Mouse (Mus musculus) left cerebral cortex, postnatal 4 days (tissue): ENCODE data around the gene Cnn1. TPM values are rescaled to one million over a fixed set of nuclear protein-coding genes. Genes with fewer than 3 reads are reported as not detected.
A peak's percentile ranks its signal among the peaks of the same experiment; 100 is the strongest.

ENCODE experiments used
- DNase-seq: peaks from one replicate; pipeline ENCODE4 v3.0.0-alpha.2; 2022
- intact Hi-C: fragments of 180-260 bp; cut with DNase I; formaldehyde crosslinking; loops from one replicate; pipeline ENCODE4 v1.15.1; 2025
- total RNA-seq, 2 experiments: library from RNA; stranded (reverse); gene quantifications; 2 replicates each; pipeline ENCODE4 v1.2.3; 2021

Cnn1 gene
- total RNA-seq = under 1 TPM in 1 of 2 experiments, not detected in 1; 0.44 TPM

DNA sequence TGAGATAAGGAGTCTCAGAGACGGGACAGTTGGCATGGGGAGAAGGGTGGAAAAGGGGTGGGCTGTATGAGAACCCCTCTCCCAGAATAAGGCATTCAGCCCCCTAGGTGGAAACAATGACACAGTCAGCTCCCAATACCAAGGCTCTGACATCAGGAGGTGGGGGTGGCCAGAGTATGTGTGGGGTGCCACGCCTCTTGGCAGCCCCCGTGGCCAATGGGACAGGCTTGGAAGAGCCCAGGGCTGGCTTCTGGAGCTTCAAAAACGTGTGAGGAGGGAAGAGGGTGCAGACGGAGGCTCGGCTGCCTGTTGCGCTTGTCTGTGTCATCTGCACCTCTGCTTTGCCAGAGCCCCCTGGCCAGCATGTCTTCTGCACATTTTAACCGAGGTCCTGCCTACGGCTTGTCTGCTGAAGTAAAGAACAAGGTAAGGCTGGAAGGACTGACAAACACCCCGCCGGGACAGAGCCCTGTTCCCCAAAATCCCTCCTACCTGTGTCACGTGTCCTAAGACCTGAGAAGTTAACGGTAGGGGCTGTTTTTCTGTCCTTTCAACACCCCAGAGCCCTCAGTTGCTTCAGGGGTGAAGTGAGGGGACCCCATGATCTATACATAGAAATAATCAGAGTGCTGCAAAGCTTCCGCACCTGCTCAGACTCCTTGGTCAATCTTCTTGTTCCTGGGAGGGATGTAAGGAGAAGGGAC, at the start of gene Cnn1:
Gene Cnn1 (plus strand): TSS at position 224 of the 704 bp plus-strand sequence.
- peak; percentile 25 for DNase-seq
- intact Hi-C loops = no loop called here

DNA sequence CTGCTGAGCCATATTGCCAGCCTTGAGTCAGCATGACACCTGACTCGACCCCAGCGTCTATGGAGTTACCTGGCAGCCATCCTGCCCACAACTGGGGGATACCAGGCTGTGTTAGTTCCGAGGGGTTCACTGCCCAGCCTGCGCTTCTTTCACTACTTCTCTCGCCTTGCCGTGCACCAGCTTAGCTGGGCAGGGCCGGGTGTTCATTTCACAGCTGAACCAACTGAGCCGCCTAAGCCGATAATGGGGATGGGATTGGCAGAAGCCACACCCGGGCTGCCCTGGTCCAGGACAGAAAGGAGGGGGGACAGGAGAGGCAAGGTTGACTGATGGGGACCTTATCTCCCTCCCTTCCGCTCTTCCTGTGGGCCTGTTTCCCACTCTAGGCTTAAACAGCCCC, 49.7 kb upstream of the Cnn1 start:
- intact Hi-C loops = no loop called here

DNA sequence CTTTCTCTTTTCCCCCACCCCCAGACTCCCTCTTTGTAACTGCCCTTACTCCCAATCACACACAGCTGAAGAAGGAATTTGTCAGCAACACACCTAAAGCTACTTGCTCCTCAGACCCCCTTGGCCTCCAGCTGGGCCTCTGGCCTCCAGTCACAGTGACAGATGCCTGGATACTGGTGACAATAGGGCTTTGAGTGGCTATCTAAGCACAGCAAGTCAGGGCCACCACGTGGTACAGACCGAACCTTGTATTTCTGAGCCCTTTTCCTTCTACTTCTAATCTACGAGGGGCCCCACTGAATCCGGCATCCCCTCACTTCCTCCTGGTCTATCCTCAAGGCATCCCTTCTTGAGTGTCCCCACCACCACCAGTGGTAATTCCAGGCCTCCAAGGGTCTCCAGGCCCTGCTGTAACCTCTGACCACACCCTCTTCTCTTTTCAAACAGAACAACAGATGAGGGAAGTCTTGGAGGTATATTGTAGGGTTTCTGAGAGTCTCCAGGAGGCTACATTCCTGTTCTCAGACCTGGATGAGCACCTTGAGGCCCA, 49.2 kb upstream of the Cnn1 start:
- intact Hi-C loops = no loop called here
- DNase-seq = peak; percentile 81

More for the DNA sequence above, 49.7 kb upstream of the Cnn1 start:
- DNase-seq = peak; percentile 63

DNA sequence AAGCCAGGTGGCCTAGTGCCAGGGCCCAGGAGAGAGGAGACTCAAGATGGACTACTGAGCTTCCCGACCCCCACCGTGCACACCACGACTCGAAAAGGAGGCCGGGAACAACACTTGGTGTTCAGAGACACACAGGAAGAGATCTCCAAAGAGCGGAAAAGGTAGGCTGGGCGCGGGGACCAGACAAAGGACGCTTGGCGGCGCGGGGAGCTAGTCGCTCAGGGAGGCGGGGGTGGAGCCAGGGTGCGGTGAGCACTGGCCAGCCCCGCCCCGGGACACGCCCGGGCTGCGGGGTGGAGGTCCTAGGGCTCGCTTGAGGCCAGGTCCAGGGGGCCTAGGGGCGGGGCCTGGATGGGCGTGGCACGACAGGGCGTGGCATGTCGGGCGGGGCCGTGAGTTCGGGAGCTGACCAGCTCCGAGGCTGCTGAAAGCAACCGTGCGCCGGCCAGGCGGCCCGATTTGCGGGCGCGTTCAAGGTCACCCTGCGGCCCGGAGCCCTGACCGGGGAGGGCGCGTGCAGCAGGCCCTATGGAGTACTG, 48.6 kb upstream of the Cnn1 start:
- intact Hi-C loops = no loop called here
- DNase-seq = peak; percentile 87

DNA sequence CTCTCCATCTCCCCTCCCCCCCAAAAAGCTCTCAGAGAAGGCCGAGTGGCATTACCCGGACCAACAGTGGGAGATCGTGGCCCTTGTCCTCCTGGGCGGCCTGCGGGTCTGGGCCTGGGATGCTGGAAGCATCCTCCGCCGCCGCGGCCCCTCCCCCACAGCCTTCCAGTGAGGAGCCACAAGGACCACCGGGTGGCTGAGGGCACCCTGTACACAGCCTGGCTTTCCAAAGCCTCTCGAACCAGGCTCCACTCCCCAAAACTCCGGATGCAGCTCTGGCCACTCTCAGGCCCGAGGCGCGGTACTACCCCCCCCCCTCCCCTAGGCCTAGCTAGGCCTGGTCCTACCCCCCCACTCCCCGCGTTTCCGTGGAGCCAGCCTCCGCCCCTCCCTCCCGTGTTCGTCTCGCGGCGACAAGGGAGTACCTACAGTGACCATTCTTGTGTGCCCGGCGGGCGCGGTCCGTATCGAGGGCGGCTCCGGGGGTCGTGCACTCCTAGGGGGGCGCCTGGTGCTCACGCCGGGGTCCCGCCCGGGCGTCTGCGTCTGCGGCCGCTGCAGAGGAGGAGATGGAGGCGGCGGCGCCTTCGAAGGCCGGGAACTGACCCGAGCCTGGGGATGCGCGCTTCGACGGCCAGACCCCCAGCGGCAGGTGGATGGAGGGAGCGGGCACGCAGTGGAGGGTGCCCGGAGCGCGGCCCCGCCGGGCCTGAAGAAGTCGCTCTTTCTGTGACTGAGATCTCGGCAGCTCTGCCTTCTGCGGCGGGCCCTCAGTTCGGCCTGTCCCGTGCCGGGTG, 47.7 kb upstream of the Cnn1 start:
- intact Hi-C loops = no loop called here
- peak; percentile 56 for DNase-seq

DNA sequence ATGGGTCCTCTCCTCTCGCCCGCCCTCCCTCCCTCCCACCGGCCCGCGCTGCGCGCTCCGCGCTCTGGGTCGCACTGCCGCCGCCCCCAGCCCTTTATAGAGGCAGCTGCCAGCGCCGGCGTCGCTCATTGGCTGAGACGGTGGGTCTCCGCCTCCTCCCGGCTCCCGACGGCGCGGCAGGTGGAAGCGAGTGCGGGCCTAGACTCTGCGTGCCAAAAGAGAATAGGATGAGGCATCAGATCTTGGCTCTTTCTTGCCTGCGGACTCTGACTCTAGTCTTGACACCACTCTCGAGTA, 47.1 kb upstream of the Cnn1 start, which contains the start of gene Elavl3:
Gene Elavl3 (minus strand): TSS at position 66 of the 297 bp plus-strand sequence.
- intact Hi-C loops = no loop called here
- DNase-seq = peak; percentile 95

DNA sequence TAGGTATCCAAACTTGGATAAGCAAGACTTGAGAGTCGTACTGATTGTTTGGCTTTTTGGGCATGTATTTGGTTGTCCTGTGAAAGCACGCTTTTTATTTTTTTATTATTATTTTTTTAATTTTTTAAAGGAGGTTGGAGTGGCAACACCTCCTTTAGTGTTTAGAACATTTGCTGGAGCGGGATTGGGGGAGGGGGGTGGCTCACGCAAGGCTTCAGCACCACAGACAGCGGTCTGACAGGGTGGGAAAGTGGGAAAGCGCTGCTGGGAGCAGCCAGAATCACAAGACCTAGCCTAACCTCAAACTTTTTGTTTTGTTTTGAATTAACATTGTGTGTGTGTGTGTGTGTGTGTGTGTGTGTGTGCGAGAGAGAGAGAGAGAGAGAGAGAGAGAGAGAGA, 45.4 kb upstream of the Cnn1 start:
- intact Hi-C loops = no loop called here
- no peak for DNase-seq

DNA sequence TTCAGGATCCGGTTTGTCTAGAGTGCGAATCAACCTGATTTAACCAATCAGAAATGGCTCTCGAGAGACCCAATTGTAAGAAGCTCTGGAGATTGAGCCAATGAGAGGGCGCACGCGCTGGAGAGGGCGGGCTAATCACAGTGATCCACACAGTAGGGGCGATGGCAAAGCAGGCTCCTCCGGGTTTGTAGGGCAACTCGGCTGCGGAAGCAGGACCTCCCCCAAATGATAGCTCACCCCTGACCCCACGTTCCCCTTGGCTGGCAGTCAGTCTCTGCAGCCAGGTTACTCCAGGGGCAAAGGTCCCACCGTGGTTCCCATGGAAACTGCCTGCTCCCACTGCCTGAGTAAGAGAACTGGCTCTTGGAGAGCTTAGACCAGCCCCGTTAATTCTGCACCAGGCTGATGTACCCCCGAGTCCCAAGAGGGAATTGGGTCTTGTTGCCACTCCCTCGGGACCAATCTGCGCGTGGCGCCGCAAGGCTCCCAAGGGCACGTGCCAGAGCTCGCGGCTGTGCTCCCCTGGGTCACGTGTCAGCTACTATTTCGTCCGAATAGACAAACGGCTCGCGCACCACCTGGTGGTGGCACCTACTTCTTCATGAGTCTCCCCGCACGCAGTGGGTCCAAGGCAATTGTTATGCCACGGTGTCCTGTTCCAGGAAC, 44.5 kb upstream of the Cnn1 start:
- intact Hi-C loops = no loop called here
- peak; percentile 87 for DNase-seq

DNA sequence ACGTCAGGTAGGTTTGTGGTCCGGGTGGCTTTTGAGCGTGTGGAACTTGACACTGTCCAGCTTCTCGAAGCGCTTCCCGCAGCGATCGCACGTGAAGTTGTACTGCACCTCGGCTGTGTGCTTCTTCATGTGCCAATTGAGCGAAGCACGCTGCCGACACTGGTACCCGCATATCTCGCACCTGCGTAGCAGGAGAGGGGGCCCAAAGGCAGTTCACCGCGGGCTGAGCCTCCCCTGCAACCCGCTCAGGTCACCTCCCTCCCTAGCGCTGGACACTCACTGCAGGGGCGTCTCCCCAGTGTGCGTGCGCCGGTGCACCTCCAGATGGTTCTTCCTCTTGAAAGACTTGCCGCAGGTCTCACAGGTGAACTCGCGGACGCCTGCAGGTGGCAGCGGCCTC, 43.3 kb upstream of the Cnn1 start:
- intact Hi-C loops = no loop called here
- DNase-seq = no peak

DNA sequence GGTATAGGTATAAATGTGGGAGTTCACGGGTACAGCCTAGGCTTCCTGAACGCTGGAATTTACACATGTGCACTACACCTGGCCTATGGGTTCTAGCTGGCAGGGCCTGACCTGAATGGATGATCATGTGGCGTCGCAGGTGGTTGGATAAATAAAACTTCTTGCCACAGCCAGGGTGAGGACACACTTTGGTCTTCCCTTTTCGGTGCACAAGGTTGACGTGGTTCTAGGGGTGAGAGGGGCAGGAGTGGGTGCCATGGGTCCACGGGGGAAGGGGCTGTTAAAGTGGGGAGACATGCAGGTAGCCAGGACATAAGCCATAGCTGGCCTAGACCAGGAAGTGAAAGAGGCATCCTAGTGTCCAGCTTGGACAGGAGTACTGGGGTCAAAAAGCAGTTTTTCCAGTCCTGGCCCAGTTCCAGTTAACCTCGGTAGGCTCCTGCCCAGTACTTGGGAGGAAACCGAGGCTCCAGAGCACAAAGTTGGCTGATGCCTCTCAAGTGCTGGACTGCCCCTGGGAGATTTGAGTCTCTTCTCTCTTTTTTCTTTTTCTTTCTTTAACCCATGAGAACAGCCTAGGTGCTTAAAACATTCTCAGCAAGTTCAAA, 42.6 kb upstream of the Cnn1 start:
- DNase-seq = no peak
- intact Hi-C loops = no loop called here

DNA sequence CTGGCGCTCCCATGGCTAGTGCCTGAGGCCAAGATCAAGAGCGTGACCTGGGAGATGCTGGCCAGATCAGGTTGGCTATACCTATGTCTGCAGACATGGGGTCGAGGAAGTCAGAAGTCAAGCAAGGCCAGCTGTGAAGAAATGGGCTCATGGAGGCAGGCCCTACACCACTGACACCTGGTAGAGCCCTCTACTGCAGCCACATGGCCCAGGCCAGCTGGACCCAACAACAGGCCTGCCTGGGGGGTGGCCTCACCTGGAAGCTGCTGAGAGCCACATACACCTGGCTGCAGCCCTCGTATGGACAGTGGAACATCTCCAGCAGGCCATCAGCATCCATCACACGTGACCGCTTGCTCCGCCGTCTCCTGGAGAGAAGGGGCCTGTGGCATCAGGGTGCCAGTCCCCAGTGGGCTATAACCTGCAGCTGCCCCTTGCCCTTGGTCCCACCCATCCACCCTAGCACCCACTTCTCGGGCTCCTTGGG, 41.9 kb upstream of the Cnn1 start:
- intact Hi-C loops = no loop called here
- no peak for DNase-seq

DNA sequence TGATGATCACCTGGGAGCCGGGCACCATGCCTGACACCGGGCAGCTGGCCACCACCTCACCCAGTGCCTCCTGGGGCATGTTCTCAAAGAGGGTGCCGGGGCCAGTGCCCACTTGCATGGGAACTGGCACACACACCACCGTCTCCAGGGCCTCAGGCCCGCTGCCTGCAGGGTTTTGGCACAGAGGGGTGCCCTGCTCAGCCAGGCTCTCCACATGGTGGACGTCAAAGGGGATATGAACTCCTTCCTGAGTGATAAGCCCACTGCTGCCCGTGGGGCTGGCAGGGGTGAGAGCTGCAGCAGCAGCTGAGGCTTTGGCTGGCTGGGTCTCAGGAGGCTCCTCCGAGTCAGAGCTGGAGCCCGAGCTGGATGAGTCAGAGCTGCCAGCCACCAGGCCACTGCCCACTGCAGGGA, 41.0 kb upstream of the Cnn1 start:
- peak; percentile 75 for DNase-seq
- intact Hi-C loops = no loop called here

DNA sequence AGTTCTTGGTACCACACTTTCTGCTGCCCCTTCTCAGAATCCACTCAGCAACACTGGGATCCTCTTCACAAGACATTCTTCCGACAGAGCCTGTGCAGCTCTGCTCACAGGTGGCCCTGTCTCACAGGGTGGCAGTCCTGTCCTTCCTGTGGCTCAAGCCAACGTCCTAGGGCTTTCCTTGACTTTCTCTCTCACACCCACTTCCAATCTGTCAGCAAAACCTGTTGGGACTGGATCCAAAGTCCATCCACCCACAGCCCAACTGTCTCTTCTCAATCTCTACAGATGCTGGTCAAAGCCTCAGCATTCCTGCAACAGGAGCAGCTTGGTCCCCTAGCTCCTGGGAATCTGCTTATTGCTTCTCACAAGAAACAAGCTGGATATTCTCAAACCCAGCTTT, 37.7 kb upstream of the Cnn1 start:
- intact Hi-C loops = no loop called here
- DNase-seq = no peak

DNA sequence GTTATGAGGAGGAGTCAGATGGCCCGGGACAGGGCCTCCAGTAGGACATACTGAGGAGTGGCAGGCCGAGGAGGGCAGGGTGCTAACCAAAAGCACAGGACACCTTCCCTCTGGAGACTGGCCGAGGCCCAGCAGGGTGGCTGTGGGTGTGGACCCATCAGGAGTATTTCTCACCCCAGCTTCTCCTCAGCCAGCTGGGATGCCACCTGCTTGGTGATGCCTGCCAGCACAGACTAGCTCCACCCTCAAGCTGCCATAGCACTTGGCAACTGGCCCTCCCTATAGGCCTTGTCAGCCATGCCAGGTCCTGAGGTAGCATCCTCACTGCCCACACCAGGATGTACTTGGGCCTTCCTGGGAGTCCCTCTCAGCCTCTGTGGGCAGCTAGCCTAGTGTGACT, 34.7 kb upstream of the Cnn1 start:
- intact Hi-C loops = no loop called here

DNA sequence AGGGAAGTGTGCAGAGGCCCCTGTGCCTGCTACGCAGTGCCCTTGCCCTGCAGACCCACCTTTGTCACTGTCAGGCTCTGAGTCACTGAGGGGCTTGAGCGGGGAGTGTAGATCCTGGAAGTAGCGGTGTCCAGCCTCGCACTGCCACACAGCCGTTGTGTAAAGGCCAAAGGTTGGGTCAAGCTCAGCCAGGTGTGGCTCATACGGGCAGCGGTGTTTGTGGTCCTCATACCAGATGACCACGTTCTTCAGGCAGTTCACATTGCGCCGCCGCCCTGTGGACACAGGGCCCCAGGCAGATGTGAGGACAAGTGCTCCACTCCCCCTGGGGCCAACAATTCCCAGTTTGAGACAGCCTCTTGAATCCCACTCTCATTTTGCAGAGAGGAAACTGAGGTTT, 33.4 kb upstream of the Cnn1 start:
- intact Hi-C loops = no loop called here
- DNase-seq = no peak

More for the DNA sequence above, 34.7 kb upstream of the Cnn1 start:
- DNase-seq = peak; percentile 78

DNA sequence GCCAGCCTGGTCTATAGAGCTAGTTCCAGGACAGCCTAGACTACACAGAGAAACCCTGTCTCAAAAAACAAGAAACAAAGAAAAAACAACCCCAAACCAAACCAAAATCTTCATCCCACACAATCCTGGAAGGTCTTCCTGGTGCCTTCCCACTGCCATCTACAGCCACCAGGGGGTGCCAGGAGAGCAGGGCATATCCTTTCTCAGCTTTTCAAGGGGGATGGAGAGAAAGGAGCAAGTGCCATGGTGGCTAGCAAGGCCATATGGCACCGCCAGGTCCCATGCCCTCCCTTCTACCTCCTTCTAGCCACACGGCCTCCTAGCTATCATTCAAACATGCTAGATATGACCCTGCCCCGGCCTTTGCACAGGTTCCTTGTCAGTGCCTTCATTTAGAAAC, 32.6 kb upstream of the Cnn1 start:
- intact Hi-C loops = no loop called here
- DNase-seq = peak; percentile 69

DNA sequence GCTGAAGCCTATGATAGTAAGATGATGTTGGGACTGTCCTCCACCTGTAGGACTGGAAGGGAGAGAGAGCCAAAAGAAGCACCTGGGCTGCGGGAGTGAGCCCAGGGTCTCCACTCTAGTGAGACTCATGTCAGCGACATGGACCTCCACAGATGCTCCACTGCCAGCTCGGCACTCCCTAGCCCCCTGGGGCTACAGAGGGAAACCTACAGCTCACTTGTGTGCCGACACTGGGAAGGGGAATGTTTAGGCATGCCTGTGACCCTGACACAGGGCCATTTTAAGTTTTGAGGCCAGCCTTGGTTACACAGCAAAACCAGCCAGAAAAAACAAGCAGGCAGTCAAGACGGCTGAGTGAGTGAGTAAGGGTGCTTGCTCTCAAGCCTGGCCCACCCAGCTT, 31.8 kb upstream of the Cnn1 start:
- intact Hi-C loops = no loop called here
- DNase-seq = no peak

DNA sequence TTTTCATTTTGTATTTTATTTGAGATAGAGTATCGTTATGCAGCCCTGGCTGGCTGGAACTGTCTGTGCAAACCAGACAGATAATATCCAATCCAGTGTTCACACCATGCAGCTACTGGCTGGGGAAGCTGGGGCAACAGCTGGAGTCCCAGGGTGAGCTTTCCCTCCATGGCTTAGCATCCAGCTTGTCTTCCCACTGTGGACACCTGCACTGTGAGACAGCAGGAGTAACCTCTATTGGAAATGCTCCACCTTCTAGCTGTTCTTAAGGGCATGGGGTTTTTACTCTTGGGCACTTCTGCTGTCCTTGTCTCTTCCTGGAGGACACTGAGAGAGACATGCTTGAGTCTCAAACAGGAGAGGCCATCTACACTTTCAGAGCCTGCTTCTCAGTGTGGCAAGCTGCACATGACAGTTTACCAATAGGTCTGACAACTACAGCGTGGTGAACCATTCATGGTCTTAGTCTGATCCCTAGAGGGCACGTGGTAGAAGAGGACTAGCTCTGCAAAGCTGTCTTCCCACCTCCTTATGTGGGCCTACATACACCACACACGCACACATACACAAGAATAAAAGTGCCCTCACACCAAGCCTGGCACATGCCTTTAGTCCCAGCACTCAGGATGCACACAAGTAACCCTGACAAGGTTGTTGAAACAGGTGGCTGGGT, 29.0 kb upstream of the Cnn1 start:
- DNase-seq = no peak
- intact Hi-C loops = no loop called here

DNA sequence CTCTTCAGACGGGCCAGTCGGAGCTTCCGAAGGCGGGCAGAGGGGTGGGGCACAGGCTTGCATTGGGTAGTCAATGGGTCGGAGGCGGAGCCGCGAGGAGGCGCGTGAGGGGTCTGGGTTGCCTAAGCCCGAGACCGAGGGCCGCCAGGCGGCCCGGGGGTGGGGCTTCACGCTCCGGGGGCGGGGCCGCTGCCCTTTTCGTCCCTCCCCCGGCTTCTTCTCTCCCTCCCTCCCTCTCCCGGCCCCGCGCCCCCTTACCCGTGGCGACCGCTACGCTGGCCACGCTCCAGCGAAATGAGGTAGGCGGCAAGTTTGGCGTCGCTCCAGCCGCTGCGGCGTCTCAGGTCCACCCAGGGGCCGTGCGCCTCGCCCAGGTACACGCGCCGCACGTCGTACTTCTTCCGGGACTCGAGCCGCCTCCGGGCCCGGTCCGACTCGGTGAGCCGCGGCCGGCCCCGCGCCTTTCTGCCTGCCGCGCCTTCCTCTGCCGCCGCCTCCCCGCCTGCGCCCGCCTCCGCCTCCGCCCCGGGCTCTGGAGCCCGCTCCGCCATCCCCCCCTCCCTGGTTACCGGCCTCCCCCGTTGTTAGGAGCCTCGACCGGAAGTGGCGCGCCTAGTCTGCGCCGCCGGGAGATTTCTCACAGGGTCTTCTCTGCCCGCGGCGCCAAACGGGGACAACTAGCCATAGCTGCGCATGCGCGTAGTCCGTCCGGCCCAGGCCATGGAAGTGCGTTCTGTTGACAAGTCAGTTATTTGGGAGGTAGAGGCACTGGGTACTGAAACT, 28.0 kb upstream of the Cnn1 start, which contains the start of the genes Gm49318 and Zfp653:
Gene Gm49318 (minus strand): TSS at position 469 of the 783 bp plus-strand sequence.
Gene Zfp653 (minus strand): TSS at position 586 of the 783 bp plus-strand sequence.
- intact Hi-C loops = no loop called here
- DNase-seq = peak; percentile 99
